In genomic region chr2:51972641-51973409, GRCm38 (mm10) we compare ENCODE assay signal across 8 mouse cellular contexts. TPM values are rescaled to one million over a fixed set of nuclear protein-coding genes. Genes with fewer than 3 reads are reported as not detected.
DNase-seq lines count a peak whose midpoint lies in the region; ATAC-seq and TF ChIP-seq lines count a peak whose summit lies in the region.

No protein-coding gene starts in this region.

- H3K27me3 ChIP-seq in forebrain, embryonic 13.5 days, result no peaks in the 10 kb centered on the region
- no peaks in the 10 kb centered on the region for H3K27me3 ChIP-seq in lung, postnatal 0 days (replicated peaks; ENCODE audit: insufficient read depth, low read length)

- TF ChIP-seq EP300 in lung, postnatal 0 days (IDR thresholded peaks at IDR 0.05), result no peak

- H3K27ac ChIP-seq in forebrain, embryonic 13.5 days, result no peak overlapping the region
- H3K27ac ChIP-seq in layer of hippocampus, adult 2 months, result peak overlapping the region; percentile 89
- H3K27ac ChIP-seq in lung, postnatal 0 days (ENCODE audit: low read length), result peak overlapping the region; percentile 94

- peak overlapping the region; percentile 67 for H3K4me2 ChIP-seq in forebrain, embryonic 13.5 days
- H3K4me2 ChIP-seq in lung, postnatal 0 days (replicated peaks; ENCODE audit: low read depth, low read length), result peak overlapping the region; percentile 67

- no peak for TF ChIP-seq CTCF in layer of hippocampus, adult 2 months (conservative IDR thresholded peaks at IDR 0.05)
- TF ChIP-seq CTCF in lung, postnatal 0 days (IDR thresholded peaks at IDR 0.05), result no peak

- H3K36me3 ChIP-seq in forebrain, embryonic 13.5 days (ENCODE audit: poor library complexity, severe bottlenecking), result no peaks in the 10 kb centered on the region
- no peaks in the 10 kb centered on the region for H3K36me3 ChIP-seq in lung, postnatal 0 days (ENCODE audit: insufficient read depth, low read length)

- H3K9me3 ChIP-seq in forebrain, embryonic 13.5 days (replicated peaks), result peaks cover 4% of the 10 kb centered on the region; the same call in 1 of the 2 replicates
- no peaks in the 10 kb centered on the region for H3K9me3 ChIP-seq in lung, postnatal 0 days (ENCODE audit: low read length)

- WGBS in forebrain, embryonic 13.5 days, result 3% methylated on average over 40 of the region's 40 CpGs
- WGBS in lung, postnatal 0 days, result 2% methylated on average over 40 of the region's 40 CpGs

- DNase-seq in MN1 (ENCODE audit: low spot score), result peak; percentile 67
- peak; percentile 41 for DNase-seq in c-Kit-positive CD71-positive TER-119-positive erythroid progenitor cells, embryonic 14.5 days (ENCODE audit: low spot score)
- DNase-seq in heart, postnatal 4 days, result peak; percentile 56
- DNase-seq in layer of hippocampus, adult 2 months (ENCODE audit: low spot score in 2 of 2), result no peak
- peak; percentile 92 for DNase-seq in lung, postnatal 0 days (ENCODE audit: low spot score)
- peak; percentile 27 for DNase-seq in ovary, adult 18-20 months (ENCODE audit: low spot score)
- DNase-seq in thymus, postnatal 25 days, result peak; percentile 65

- no peaks in the 10 kb centered on the region for H3K4me1 ChIP-seq in forebrain, embryonic 13.5 days
- H3K4me1 ChIP-seq in lung, postnatal 0 days (ENCODE audit: insufficient read depth, low read depth, low read length), result no peaks in the 10 kb centered on the region

- ATAC-seq in forebrain, embryonic 13.5 days, result peak; percentile 86
- ATAC-seq in lung, postnatal 0 days, result peak; percentile 91

- peak overlapping the region; percentile 55 for H3K4me3 ChIP-seq in forebrain, embryonic 13.5 days
- peak overlapping the region; percentile 65 for H3K4me3 ChIP-seq in layer of hippocampus, adult 2 months
- H3K4me3 ChIP-seq in lung, postnatal 0 days (ENCODE audit: low read depth, low read length), result peak overlapping the region; percentile 77

- H3K9ac ChIP-seq in forebrain, embryonic 13.5 days, result peak overlapping the region; percentile 64
- peak overlapping the region; percentile 80 for H3K9ac ChIP-seq in lung, postnatal 0 days (replicated peaks; ENCODE audit: low read depth)

RNA-seq across cellular contexts. Expression of gene Nmi, which starts 0.5 kb away (rescaled TPM):
- polyA plus RNA-seq in forebrain, embryonic 13.5 days (2015; fragmentation: Nextera tagmentation; extraction: Ambion mirVana), result 3.9 and 6.2 TPM in 2 replicates
- 1 to 10 TPM; 7.0 to 7.5 TPM for total RNA-seq in heart, postnatal 4 days (2021)
- total RNA-seq in layer of hippocampus, adult 2 months (2021), result 1 to 10 TPM; 2.7 to 3.8 TPM
- 36.6 and 38.4 TPM in 2 replicates for polyA plus RNA-seq in lung, postnatal 0 days (2015; fragmentation: Nextera tagmentation; extraction: Ambion mirVana)

RNA-seq across cellular contexts. Expression of gene Rbm43, which starts 37.9 kb away (rescaled TPM):
- polyA plus RNA-seq in forebrain, embryonic 13.5 days (2015; fragmentation: Nextera tagmentation; extraction: Ambion mirVana), result 5.0 and 5.9 TPM in 2 replicates
- 1 to 10 TPM; 8.6 to 9.2 TPM for total RNA-seq in heart, postnatal 4 days (2021)
- 10 to 100 TPM; 17.0 to 17.9 TPM for total RNA-seq in layer of hippocampus, adult 2 months (2021)
- polyA plus RNA-seq in lung, postnatal 0 days (2015; fragmentation: Nextera tagmentation; extraction: Ambion mirVana), result 14.7 and 17.0 TPM in 2 replicates

Comparison
In these comparisons a context has a peak if more than half of its experiments do, and no peak if none do; other contexts are left out.
1. DNase-seq: peak in MN1 (single experiment), c-Kit-positive CD71-positive TER-119-positive erythroid progenitor cells, embryonic 14.5 days (single experiment), heart, postnatal 4 days (single experiment), lung, postnatal 0 days (single experiment), ovary, adult 18-20 months (single experiment) and thymus, postnatal 25 days (single experiment); none in layer of hippocampus, adult 2 months (0 of 2).
2. Peak in every context shown above with its lines, with median percentiles within 50 percentile points of each other: H3K4me3 ChIP-seq.